Mouse (Mus musculus) embryonic fibroblast, embryonic 13.5 days (primary cell): ENCODE results near the gene Atp13a1.

Experiments used
- CTCF ChIP-seq: IDR thresholded peaks from 2 replicates; pipeline ENCODE4 v1.5.1; 2011; ENCODE audit warnings: mild to moderate bottlenecking, control low read depth, low read length, moderate library complexity, borderline replicate concordance; ENCODE audit not compliant: insufficient read depth
- POLR2A ChIP-seq: IDR thresholded peaks from 2 replicates; pipeline ENCODE4 v1.6.1; 2011; ENCODE audit warnings: low read depth, mild to moderate bottlenecking, control low read depth, low read length, moderate library complexity

- no peak for TF ChIP-seq CTCF
- no peak for TF ChIP-seq POLR2A
Observed at GRCm38 (mm10) chr8:69814881-69815280, 23.9 kb downstream of the Atp13a1 start.
